Comparison of ENCODE assay signal across 29 mouse cellular contexts in genomic region chr14:118842353-118842752, GRCm38 (mm10). TPM values are rescaled to one million over a fixed set of nuclear protein-coding genes. Genes with fewer than 3 reads are reported as not detected.
"Had no signal": no experiment of that assay in that cellular context is flagged by ENCODE, and none has a peak within 500 bp of the region (broad histone marks: within the 10 kb centered on the region; RNA-seq: fewer than 3 reads in every experiment).

No protein-coding gene starts in this region.

- DNase-seq: gastrocnemius, postnatal 14 days; gastrocnemius, postnatal 36 days; heart, adult 18-20 months; heart, postnatal 10 days; kidney, adult 11 months; kidney, adult 2 months; kidney, adult 9 months; kidney, postnatal 14 days; kidney, postnatal 36 days; layer of hippocampus, adult 9-11 months; layer of hippocampus, postnatal 36 days; left cerebral cortex, postnatal 4 days had no signal

- H3K27ac ChIP-seq: heart, embryonic 10.5 days; hindbrain, embryonic 10.5 days; hindbrain, embryonic 12.5 days; hindbrain, embryonic 14.5 days; intestine, embryonic 15.5 days; kidney, embryonic 15.5 days; kidney, postnatal 0 days; limb, embryonic 13.5 days; limb, embryonic 15.5 days; liver, embryonic 12.5 days; liver, embryonic 14.5 days had no signal

- H3K36me3 ChIP-seq: heart, embryonic 10.5 days; heart, embryonic 12.5 days; hindbrain, embryonic 10.5 days; hindbrain, embryonic 12.5 days; intestine, embryonic 15.5 days; kidney, embryonic 15.5 days; limb, embryonic 13.5 days; limb, embryonic 15.5 days; liver, embryonic 12.5 days had no signal

- H3K27me3 ChIP-seq: heart, embryonic 12.5 days; intestine, embryonic 15.5 days; kidney, embryonic 15.5 days; limb, embryonic 13.5 days; limb, embryonic 15.5 days had no signal

- H3K4me1 ChIP-seq: heart, embryonic 10.5 days; heart, embryonic 12.5 days; intestine, embryonic 15.5 days; limb, embryonic 13.5 days; limb, embryonic 15.5 days had no signal

- ATAC-seq: hindbrain, embryonic 16.5 days; inflammation-experienced regulatory T-cells, adult 6 months; liver, embryonic 12.5 days had no signal

- H3K9ac ChIP-seq: heart, embryonic 12.5 days; hindbrain, embryonic 12.5 days; hindbrain, embryonic 14.5 days; intestine, embryonic 15.5 days; kidney, embryonic 15.5 days; limb, embryonic 13.5 days; limb, embryonic 15.5 days; liver, embryonic 12.5 days; liver, embryonic 14.5 days had no signal

- H3K4me3 ChIP-seq: heart, embryonic 10.5 days; heart, embryonic 12.5 days; hindbrain, embryonic 10.5 days; hindbrain, embryonic 12.5 days; intestine, embryonic 15.5 days; kidney, embryonic 15.5 days; limb, embryonic 13.5 days; limb, embryonic 15.5 days; liver, embryonic 12.5 days had no signal

- H3K4me2 ChIP-seq: heart, embryonic 12.5 days; hindbrain, embryonic 12.5 days; hindbrain, embryonic 14.5 days; intestine, embryonic 15.5 days; kidney, embryonic 15.5 days; limb, embryonic 13.5 days; limb, embryonic 15.5 days; liver, embryonic 12.5 days had no signal

- H3K9me3 ChIP-seq: heart, embryonic 10.5 days; heart, embryonic 12.5 days; hindbrain, embryonic 10.5 days; hindbrain, embryonic 12.5 days; intestine, embryonic 15.5 days; kidney, embryonic 15.5 days; limb, embryonic 13.5 days; limb, embryonic 15.5 days; liver, embryonic 12.5 days had no signal

RNA-seq across cellular contexts. Expression of gene Cldn10, which starts 54.6 kb away (rescaled TPM):
- total RNA-seq: gastrocnemius, adult 18-20 months; gastrocnemius, adult 8-10 months; gastrocnemius, postnatal 14 days; gastrocnemius, postnatal 36 days had no signal
- polyA plus RNA-seq: liver, adult 2 months had no signal
